Mouse (Mus musculus) embryonic facial prominence, embryonic 14.5 days (tissue): ENCODE data around the gene Bin2. TPM values are rescaled to one million over a fixed set of nuclear protein-coding genes. Genes with fewer than 3 reads are reported as not detected.

ENCODE experiments used
- ATAC-seq: fragments of 200-750 bp; cut with Nextera tagmentation; 2 replicates; pipeline ENCODE4 v1.8.0; 2017; ENCODE audit warnings: low read depth, moderate number of reproducible peaks, moderate TSS enrichment
- DNase-seq: peaks from one replicate; pipeline ENCODE4 v3.0.0-alpha.2; 2015; ENCODE audit warnings: low spot score
- H3K27ac ChIP-seq: fragments of 300-500 bp; sonication (generic); replicated peaks from 2 replicates; pipeline ENCODE4 v1.5.1; 2014; ENCODE audit warnings: low read depth, mild to moderate bottlenecking, low read length, moderate library complexity
- H3K27me3 ChIP-seq: fragments of 300-500 bp; sonication (generic); replicated peaks from 2 replicates; pipeline ENCODE4 v1.6.1; 2014; ENCODE audit warnings: low read length; ENCODE audit not compliant: control insufficient read depth, insufficient read depth
- H3K36me3 ChIP-seq: fragments of 300-500 bp; sonication (generic); 2 replicates; pipeline ENCODE4 v1.6.1; 2014; ENCODE audit warnings: low read length, mixed read lengths; ENCODE audit not compliant: control insufficient read depth, insufficient read depth
- H3K4me1 ChIP-seq: fragments of 300-500 bp; sonication (generic); 2 replicates; pipeline ENCODE4 v1.6.1; 2014; ENCODE audit warnings: antibody characterized with exemption, low read length; ENCODE audit not compliant: control insufficient read depth, insufficient read depth
- H3K4me2 ChIP-seq: fragments of 300-500 bp; sonication (generic); 2 replicates; pipeline ENCODE4 v1.6.1; 2014; ENCODE audit warnings: low read depth, mild to moderate bottlenecking, low read length, moderate library complexity, mixed read lengths
- H3K4me3 ChIP-seq: fragments of 300-500 bp; sonication (generic); 2 replicates; pipeline ENCODE4 v1.5.1; 2014; ENCODE audit warnings: low read depth, mild to moderate bottlenecking, low read length
- H3K9ac ChIP-seq: fragments of 300-500 bp; sonication (generic); 2 replicates; pipeline ENCODE4 v1.6.1; 2014; ENCODE audit warnings: low read depth, mild to moderate bottlenecking, low read length, moderate library complexity, mixed read lengths
- H3K9me3 ChIP-seq: fragments of 300-500 bp; sonication (generic); 2 replicates; pipeline ENCODE4 v1.6.1; 2016; ENCODE audit warnings: low read length; ENCODE audit not compliant: control insufficient read depth
- WGBS: fragments of 180-500 bp; shearing (Covaris S2); extraction: QIAGEN DNeasy Blood & Tissue Kit; methylation state at CpG from one replicate; pipeline ENCODE4 v1.1.7; 2014; 5-methylcytosine and 5-hydroxymethylcytosine counted together
- polyA plus RNA-seq: library from polyadenylated mRNA; unstranded; fragments of >200 nt; fragmentation: Nextera tagmentation; extraction: Ambion mirVana; gene quantifications from 2 replicates; pipeline ENCODE4 v1.2.1, GENCODE M21; 2014

Bin2 gene
- polyA plus RNA-seq, 1 experiment from 2014 or later, result 2.3 TPM

DNA sequence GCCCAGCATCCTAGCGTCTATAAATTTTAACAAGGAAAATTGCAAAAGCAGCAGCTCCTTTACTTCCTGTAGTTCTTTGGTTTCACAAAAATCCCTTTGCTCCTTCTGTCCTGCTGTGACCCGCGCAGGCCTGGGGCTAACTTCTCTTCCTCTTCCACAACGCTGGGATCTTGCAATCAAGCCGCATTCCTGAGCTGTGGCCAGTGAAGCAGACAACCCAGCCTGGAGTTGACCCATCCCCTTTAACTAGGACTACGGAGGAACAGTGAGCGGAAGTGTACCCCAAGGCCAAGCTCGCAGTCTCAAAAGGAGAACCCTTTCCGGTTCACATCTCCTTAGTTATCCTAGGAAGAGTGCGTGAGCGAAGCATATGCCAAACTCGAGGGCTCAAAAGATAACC is 9.2 kb upstream of the Bin2 start:
- DNase-seq (no peak), ATAC-seq (no peak)
- Histone ChIP-seq H3K4me1 (no peaks in the 10 kb centered on the region), H3K27me3 (no peaks in the 10 kb centered on the region), H3K4me3 (no peak overlapping the region), H3K27ac (no peak overlapping the region), H3K4me2 (no peak overlapping the region), H3K9me3 (no peaks in the 10 kb centered on the region), H3K36me3 (no peaks in the 10 kb centered on the region), H3K9ac (no peak overlapping the region)
- 59% methylated on average over 12 of the region's 12 CpGs for WGBS

GRCm38 (mm10) chr15:100677675-100678074 is 8.3 kb upstream of the Bin2 start:
- Histone ChIP-seq H3K9me3 (no peaks in the 10 kb centered on the region), H3K4me1 (no peaks in the 10 kb centered on the region), H3K4me2 (no peak overlapping the region), H3K9ac (no peak overlapping the region), H3K4me3 (no peak overlapping the region), H3K27me3 (no peaks in the 10 kb centered on the region), H3K27ac (no peak overlapping the region), H3K36me3 (no peaks in the 10 kb centered on the region)
- no peak for DNase-seq
- no peak for ATAC-seq
- WGBS, result 90% methylated on average over 8 of the region's 8 CpGs

DNA sequence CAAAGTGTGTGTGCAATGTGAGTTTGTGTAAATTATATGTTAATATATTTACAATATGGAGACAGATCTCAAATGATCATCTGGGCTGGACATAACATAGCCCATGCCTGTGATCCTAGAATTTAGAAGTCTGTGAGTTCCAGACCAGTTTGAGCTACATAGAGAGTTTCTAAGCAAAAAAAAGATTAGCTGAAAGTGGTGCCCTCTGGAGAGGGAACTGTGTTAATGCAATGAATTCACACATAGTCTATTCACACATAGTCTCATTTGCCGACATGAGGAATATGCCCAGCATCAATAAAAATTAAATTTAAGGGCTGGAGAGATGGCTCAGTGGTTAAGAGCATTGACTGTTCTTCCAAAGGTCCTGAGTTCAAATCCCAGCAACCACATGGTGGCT is 7.2 kb upstream of the Bin2 start:
- Histone ChIP-seq H3K27ac (no peak overlapping the region), H3K9me3 (no peaks in the 10 kb centered on the region), H3K4me3 (no peak overlapping the region), H3K9ac (no peak overlapping the region), H3K27me3 (no peaks in the 10 kb centered on the region), H3K36me3 (no peaks in the 10 kb centered on the region), H3K4me1 (no peaks in the 10 kb centered on the region), H3K4me2 (no peak overlapping the region)
- ATAC-seq (no peak), DNase-seq (no peak)
- 80% methylated on average over 1 of the region's 1 CpGs for WGBS

- no peak overlapping the region for H3K9ac ChIP-seq
- DNase-seq, result no peak
- 66% methylated on average over 3 of the region's 3 CpGs for WGBS
Measured at GRCm38 (mm10) chr15:100675486-100675885, 6.1 kb upstream of the Bin2 start.

GRCm38 (mm10) chr15:100674566-100674965 is 5.2 kb upstream of the Bin2 start:
- Histone ChIP-seq H3K27me3 (no peaks in the 10 kb centered on the region), H3K9me3 (no peaks in the 10 kb centered on the region), H3K4me2 (no peak overlapping the region), H3K4me3 (no peak overlapping the region), H3K27ac (no peak overlapping the region), H3K9ac (no peak overlapping the region), H3K4me1 (no peaks in the 10 kb centered on the region), H3K36me3 (no peaks in the 10 kb centered on the region)
- WGBS, result 87% methylated on average over 10 of the region's 10 CpGs
- no peak for ATAC-seq
- no peak for DNase-seq

More at GRCm38 (mm10) chr15:100675486-100675885, 6.1 kb upstream of the Bin2 start:
- Histone ChIP-seq H3K36me3 (no peaks in the 10 kb centered on the region), H3K4me1 (no peaks in the 10 kb centered on the region), H3K4me2 (no peak overlapping the region), H3K9me3 (no peaks in the 10 kb centered on the region), H3K27ac (no peak overlapping the region), H3K27me3 (no peaks in the 10 kb centered on the region), H3K4me3 (no peak overlapping the region)
- no peak for ATAC-seq

- Histone ChIP-seq H3K4me3 (no peak overlapping the region), H3K9me3 (no peaks in the 10 kb centered on the region), H3K4me2 (no peak overlapping the region), H3K27ac (no peak overlapping the region), H3K9ac (no peak overlapping the region), H3K27me3 (no peaks in the 10 kb centered on the region), H3K4me1 (no peaks in the 10 kb centered on the region), H3K36me3 (no peaks in the 10 kb centered on the region)
- DNase-seq (no peak), ATAC-seq (no peak)
- 42% methylated on average over 12 of the region's 12 CpGs for WGBS
Measured at GRCm38 (mm10) chr15:100673585-100674391, 4.4 kb upstream of the Bin2 start.

- Histone ChIP-seq H3K9me3 (no peaks in the 10 kb centered on the region), H3K36me3 (no peaks in the 10 kb centered on the region), H3K27me3 (no peaks in the 10 kb centered on the region), H3K9ac (no peak overlapping the region), H3K4me3 (no peak overlapping the region), H3K27ac (no peak overlapping the region), H3K4me1 (peaks cover 7% of the 10 kb centered on the region), H3K4me2 (no peak overlapping the region)
- DNase-seq (no peak), ATAC-seq (no peak)
- 77% methylated on average over 5 of the region's 5 CpGs for WGBS
Measured at GRCm38 (mm10) chr15:100670833-100671232, 1.5 kb upstream of the Bin2 start.

- Histone ChIP-seq H3K4me2 (no peak overlapping the region), H3K27me3 (no peaks in the 10 kb centered on the region), H3K4me1 (peaks cover 9% of the 10 kb centered on the region), H3K9ac (no peak overlapping the region), H3K9me3 (no peaks in the 10 kb centered on the region), H3K27ac (no peak overlapping the region), H3K4me3 (no peak overlapping the region), H3K36me3 (no peaks in the 10 kb centered on the region)
- no peak for ATAC-seq
- no peak for DNase-seq
- WGBS, result 77% methylated on average over 8 of the region's 8 CpGs
Measured at GRCm38 (mm10) chr15:100670004-100670403, 651 bp upstream of the Bin2 start.
